Mouse (Mus musculus) heart, embryonic 16.5 days (tissue): ENCODE measurements around the gene Tram2. TPM values are rescaled to one million over a fixed set of nuclear protein-coding genes. Genes with fewer than 3 reads are reported as not detected.
A peak's percentile ranks its signal among the peaks of the same experiment; 100 is the strongest.

Experiments
- ATAC-seq: fragments of 200-750 bp; cut with Nextera tagmentation; replicated peaks from 2 replicates; pipeline ENCODE4 v1.8.0; 2017; ENCODE audit warnings: moderate number of reproducible peaks; ENCODE audit not compliant: insufficient read depth, low FRiP score; ENCODE audit errors: extremely low read depth
- H3K27ac ChIP-seq: fragments of 300-500 bp; sonication (generic); 2 replicates; pipeline ENCODE4 v1.5.1; 2014; ENCODE audit warnings: mild to moderate bottlenecking, low read length, control low read depth, moderate library complexity
- H3K27me3 ChIP-seq: fragments of 300-500 bp; sonication (generic); 2 replicates; pipeline ENCODE4 v1.6.1; 2014; ENCODE audit warnings: low read length, mixed read lengths; ENCODE audit not compliant: control insufficient read depth, insufficient read depth
- H3K36me3 ChIP-seq: fragments of 300-500 bp; sonication (generic); 2 replicates; pipeline ENCODE4 v1.6.1; 2014; ENCODE audit not compliant: control insufficient read depth, insufficient read depth
- H3K4me1 ChIP-seq: fragments of 300-500 bp; sonication (generic); 2 replicates; pipeline ENCODE4 v1.6.1; 2014; ENCODE audit warnings: low read length, mixed read lengths; ENCODE audit not compliant: control insufficient read depth, insufficient read depth
- H3K4me2 ChIP-seq: fragments of 300-500 bp; sonication (generic); 2 replicates; pipeline ENCODE4 v1.6.1; 2014; ENCODE audit warnings: low read depth, mild to moderate bottlenecking, control low read depth, low read length
- H3K4me3 ChIP-seq: fragments of 300-500 bp; sonication (generic); 2 replicates; pipeline ENCODE4 v1.5.1; 2014; ENCODE audit warnings: mild to moderate bottlenecking, control low read depth, low read length
- H3K9ac ChIP-seq: fragments of 300-500 bp; sonication (generic); 2 replicates; pipeline ENCODE4 v1.6.1; 2014; ENCODE audit warnings: low read length, control low read depth
- H3K9me3 ChIP-seq: fragments of 300-500 bp; sonication (generic); replicated peaks from 2 replicates; pipeline ENCODE4 v1.6.1; 2016; ENCODE audit warnings: low read length; ENCODE audit not compliant: control insufficient read depth
- WGBS: fragments of 180-500 bp; shearing (Covaris S2); extraction: QIAGEN DNeasy Blood & Tissue Kit; methylation state at CpG from one replicate; pipeline ENCODE4 v1.1.7; 2014; 5-methylcytosine and 5-hydroxymethylcytosine counted together
- polyA plus RNA-seq: library from polyadenylated mRNA; unstranded; fragments of >200 nt; fragmentation: Nextera tagmentation; extraction: Ambion mirVana; gene quantifications from 2 replicates; pipeline ENCODE4 v1.2.1, GENCODE M21; 2015

Gene Tram2
- polyA plus RNA-seq, 1 experiment from 2014 or later, result 3.3 TPM

- Histone ChIP-seq H3K4me1 (peaks cover 21% of the 10 kb centered on the region), H3K9me3 (no peaks in the 10 kb centered on the region), H3K4me2 (peak overlapping the region; percentile 34), H3K27me3 (no peaks in the 10 kb centered on the region), H3K4me3 (no peak overlapping the region), H3K9ac (no peak overlapping the region), H3K36me3 (no peaks in the 10 kb centered on the region), H3K27ac (no peak overlapping the region)
- 30% methylated on average over 5 of the region's 5 CpGs for WGBS
- ATAC-seq, result no peak
These were observed 26.9 kb downstream of the Tram2 start for GRCm38 (mm10) chr1:21052132-21052545.

DNA sequence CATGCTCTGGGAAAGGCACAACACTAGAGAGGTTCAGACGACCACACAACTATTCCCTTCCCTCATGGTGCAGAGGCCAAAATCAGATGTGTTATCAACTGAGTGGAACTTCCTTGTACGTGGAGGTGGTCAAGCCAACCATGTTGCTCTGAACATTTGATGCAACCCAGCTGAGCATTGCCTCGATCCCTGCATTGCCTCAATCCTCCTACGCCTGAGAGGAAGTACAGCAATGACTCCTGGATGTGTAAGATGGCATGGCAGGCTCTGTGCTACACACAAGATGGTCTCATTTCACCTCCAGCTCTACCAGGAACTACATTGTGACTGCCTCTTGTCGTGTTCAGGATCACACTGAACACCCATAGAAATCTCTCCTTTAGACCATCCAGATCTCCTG is 30.0 kb downstream of the Tram2 start:
- WGBS, result 79% methylated on average over 5 of the region's 5 CpGs
- Histone ChIP-seq H3K4me1 (peaks cover 21% of the 10 kb centered on the region), H3K4me2 (no peak overlapping the region)

DNA sequence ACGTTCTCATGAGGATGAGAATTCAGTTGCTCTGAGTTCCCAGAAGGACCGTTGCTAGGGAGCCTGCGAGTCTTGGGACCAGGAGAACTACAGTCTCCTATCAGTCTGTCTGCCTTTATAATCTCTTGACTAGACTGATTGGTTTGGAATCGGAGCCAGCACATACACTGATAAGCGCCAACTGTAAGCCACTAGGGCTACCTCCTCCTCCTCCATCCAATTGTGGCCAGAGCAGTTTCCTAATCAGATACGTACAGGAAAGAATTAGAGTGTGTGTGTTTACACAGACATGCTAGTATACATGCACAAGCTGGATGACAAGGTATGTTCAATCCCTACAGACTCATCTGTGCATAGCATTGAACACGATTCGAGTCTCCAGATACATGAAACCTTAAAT is 30.6 kb downstream of the Tram2 start:
- Histone ChIP-seq H3K27ac (no peak overlapping the region), H3K4me1 (peaks cover 21% of the 10 kb centered on the region), H3K9me3 (no peaks in the 10 kb centered on the region), H3K36me3 (no peaks in the 10 kb centered on the region), H3K27me3 (no peaks in the 10 kb centered on the region), H3K4me3 (no peak overlapping the region), H3K4me2 (no peak overlapping the region), H3K9ac (no peak overlapping the region)
- ATAC-seq, result no peak
- WGBS, result 55% methylated on average over 8 of the region's 8 CpGs

More for the DNA sequence above, 30.0 kb downstream of the Tram2 start:
- Histone ChIP-seq H3K27me3 (no peaks in the 10 kb centered on the region), H3K9ac (no peak overlapping the region), H3K36me3 (no peaks in the 10 kb centered on the region), H3K27ac (no peak overlapping the region), H3K9me3 (no peaks in the 10 kb centered on the region), H3K4me3 (no peak overlapping the region)
- ATAC-seq, result no peak

DNA sequence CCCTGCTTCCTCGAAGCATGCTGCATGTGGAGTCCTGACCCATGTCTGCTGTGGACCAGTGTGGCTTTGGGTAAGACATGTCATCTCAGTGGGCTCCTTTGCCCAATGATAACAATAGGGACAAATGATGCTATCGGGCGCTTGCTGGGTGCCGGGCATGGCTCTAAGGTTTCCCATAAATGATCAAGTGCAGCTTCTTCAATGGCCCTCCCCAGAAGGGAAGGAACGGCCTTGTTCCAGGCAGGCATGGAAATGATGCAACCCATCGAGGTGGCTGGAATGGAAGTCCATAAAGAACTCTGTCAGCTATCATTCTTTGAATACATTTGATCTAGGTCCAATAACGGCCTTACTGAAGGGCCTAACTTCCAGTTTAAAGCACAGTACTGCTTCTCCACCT is 36.6 kb downstream of the Tram2 start:
- H3K4me1 ChIP-seq, result peaks cover 10% of the 10 kb centered on the region
- no peak overlapping the region for H3K4me2 ChIP-seq
- H3K27ac ChIP-seq, result no peak overlapping the region
- H3K4me3 ChIP-seq, result no peak overlapping the region
- no peaks in the 10 kb centered on the region for H3K36me3 ChIP-seq
- H3K9ac ChIP-seq, result no peak overlapping the region
- no peak for ATAC-seq
- WGBS, result 84% methylated on average over 7 of the region's 7 CpGs
- no peaks in the 10 kb centered on the region for H3K27me3 ChIP-seq
- no peaks in the 10 kb centered on the region for H3K9me3 ChIP-seq

GRCm38 (mm10) chr1:21040610-21041326 is 38.3 kb downstream of the Tram2 start:
- Histone ChIP-seq H3K4me2 (no peak overlapping the region), H3K4me3 (no peak overlapping the region), H3K9ac (no peak overlapping the region), H3K4me1 (peaks cover 10% of the 10 kb centered on the region), H3K27me3 (no peaks in the 10 kb centered on the region), H3K9me3 (no peaks in the 10 kb centered on the region), H3K36me3 (0 out of 2 replicates have a peak, but pooled peaks cover 4% of the 10 kb centered on the region), H3K27ac (no peak overlapping the region)
- WGBS, result 38% methylated on average over 7 of the region's 7 CpGs
- ATAC-seq, result peak; percentile 68

GRCm38 (mm10) chr1:21040173-21040572 is 38.9 kb downstream of the Tram2 start:
- 0 out of 2 replicates have a peak, but pooled peaks cover 4% of the 10 kb centered on the region for H3K36me3 ChIP-seq
- H3K4me3 ChIP-seq, result no peak overlapping the region
- H3K4me1 ChIP-seq, result peaks cover 10% of the 10 kb centered on the region
- H3K27ac ChIP-seq, result no peak overlapping the region
- no peaks in the 10 kb centered on the region for H3K9me3 ChIP-seq
- H3K4me2 ChIP-seq, result no peak overlapping the region
- no peaks in the 10 kb centered on the region for H3K27me3 ChIP-seq
- 84% methylated on average over 7 of the region's 7 CpGs for WGBS
- ATAC-seq, result no peak
- no peak overlapping the region for H3K9ac ChIP-seq

GRCm38 (mm10) chr1:21039564-21039963 is 39.5 kb downstream of the Tram2 start:
- 90% methylated on average over 3 of the region's 3 CpGs for WGBS
- Histone ChIP-seq H3K27ac (no peak overlapping the region), H3K9me3 (no peaks in the 10 kb centered on the region), H3K9ac (no peak overlapping the region), H3K36me3 (0 out of 2 replicates have a peak, but pooled peaks cover 4% of the 10 kb centered on the region), H3K4me3 (no peak overlapping the region), H3K4me2 (no peak overlapping the region), H3K27me3 (no peaks in the 10 kb centered on the region), H3K4me1 (peaks cover 10% of the 10 kb centered on the region)
- ATAC-seq, result no peak

DNA sequence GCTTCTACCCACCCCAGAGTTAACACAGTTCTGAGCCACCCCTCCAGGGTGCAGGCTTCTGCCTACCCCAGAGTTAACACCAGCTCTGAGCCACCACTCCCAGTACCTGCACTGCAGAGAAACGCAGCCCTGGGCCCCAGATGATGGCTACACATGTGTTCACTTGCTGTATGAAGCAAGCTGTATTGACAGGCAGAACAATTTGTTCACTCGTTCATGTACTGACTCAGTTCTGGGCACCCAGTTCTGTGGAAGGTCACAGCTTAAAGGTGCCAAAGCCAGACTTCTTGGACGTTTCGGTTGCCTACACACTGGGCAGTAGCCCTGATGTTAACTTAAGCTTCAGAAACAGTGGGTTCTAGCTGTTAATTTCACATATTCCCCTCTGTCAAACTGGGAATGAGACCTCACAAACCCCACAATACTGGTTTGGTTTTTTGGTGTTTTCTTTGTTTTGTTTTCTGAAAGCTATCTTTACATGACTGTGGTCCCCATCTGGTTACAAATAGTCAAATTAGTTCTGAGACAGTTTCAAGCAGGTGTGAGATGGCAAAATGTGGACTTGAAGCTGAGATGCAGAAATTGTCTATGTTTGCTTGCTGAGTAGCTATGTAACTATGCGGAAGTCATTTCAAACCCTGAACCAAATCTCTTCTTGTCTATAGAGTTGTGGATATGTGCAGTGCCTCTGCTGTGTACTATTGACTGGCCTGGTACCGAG is 41.0 kb downstream of the Tram2 start:
- Histone ChIP-seq H3K4me3 (no peak overlapping the region), H3K27ac (no peak overlapping the region), H3K9me3 (no peaks in the 10 kb centered on the region), H3K4me2 (no peak overlapping the region), H3K36me3 (0 out of 2 replicates have a peak, but pooled peaks cover 4% of the 10 kb centered on the region), H3K9ac (no peak overlapping the region), H3K27me3 (no peaks in the 10 kb centered on the region), H3K4me1 (peaks cover 10% of the 10 kb centered on the region)
- 80% methylated on average over 6 of the region's 6 CpGs for WGBS
- ATAC-seq, result no peak

DNA sequence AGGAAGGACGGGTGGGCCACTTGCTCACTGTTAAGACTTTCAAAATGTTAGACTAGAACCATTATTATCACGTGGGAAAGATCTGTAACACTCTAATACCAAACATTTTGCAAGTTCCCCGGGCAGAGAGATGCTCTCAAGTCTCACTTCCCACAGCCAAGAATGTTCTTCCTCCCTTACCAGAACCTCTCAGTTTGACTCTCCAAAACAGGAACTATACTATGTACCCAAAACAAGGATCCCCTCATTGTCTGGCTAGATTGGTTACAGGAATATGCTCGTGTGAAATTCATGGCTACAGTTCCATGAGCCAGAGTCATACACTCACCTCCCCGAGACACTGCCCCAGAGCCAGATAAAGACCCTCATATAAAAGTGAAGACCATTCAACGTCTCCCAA is 43.2 kb downstream of the Tram2 start:
- no peak for ATAC-seq
- Histone ChIP-seq H3K36me3 (0 out of 2 replicates have a peak, but pooled peaks cover 4% of the 10 kb centered on the region), H3K27ac (no peak overlapping the region), H3K27me3 (no peaks in the 10 kb centered on the region), H3K4me1 (peaks cover 3% of the 10 kb centered on the region), H3K9ac (no peak overlapping the region), H3K4me3 (no peak overlapping the region), H3K4me2 (no peak overlapping the region), H3K9me3 (no peaks in the 10 kb centered on the region)
- 69% methylated on average over 6 of the region's 6 CpGs for WGBS
